9 mouse cellular contexts compared by ENCODE assay signal in the genomic region with DNA sequence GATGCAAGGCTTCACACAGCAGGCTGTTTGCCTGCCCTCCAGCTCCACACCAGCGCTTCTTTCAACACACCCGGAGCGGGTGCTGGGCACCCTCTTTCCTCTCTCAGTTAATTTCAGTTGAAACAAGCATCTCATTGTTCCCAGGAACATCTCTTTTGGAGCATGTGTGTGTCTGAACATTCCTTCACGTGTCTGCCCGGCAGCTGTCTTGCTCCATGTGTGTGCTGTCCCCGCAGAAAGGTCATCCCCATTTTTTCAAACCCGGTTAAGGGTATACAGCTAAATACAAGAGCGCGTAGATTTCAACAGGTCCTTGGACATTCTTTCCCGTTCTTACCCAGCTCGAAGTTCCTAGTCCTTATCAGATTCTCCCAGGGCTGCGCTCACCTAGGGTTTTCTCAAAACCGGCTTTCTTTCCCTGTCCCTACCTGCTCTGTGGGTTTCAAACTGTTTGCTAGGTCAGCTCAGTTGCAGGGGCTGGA.
DNase-seq lines count a peak whose midpoint lies in the region; ATAC-seq and TF ChIP-seq lines count a peak whose summit lies in the region.
"Had no signal": no experiment of that assay in that cellular context is flagged by ENCODE, and none has a peak within 500 bp of the region (broad histone marks: within the 10 kb centered on the region; RNA-seq: fewer than 3 reads in every experiment).

No protein-coding gene starts in this region.

- TF ChIP-seq EP300 in heart, postnatal 0 days (IDR thresholded peaks at IDR 0.05; ENCODE audit: low read depth), result no peak

- no peak for TF ChIP-seq CTCF in brain, embryonic 14.5 days (IDR thresholded peaks at IDR 0.05; ENCODE audit: borderline replicate concordance, extremely low read depth, insufficient read depth, insufficient read length)
- no peak for TF ChIP-seq CTCF in heart, postnatal 0 days (IDR thresholded peaks at IDR 0.05; ENCODE audit: low read depth)

- 20% methylated on average over 13 of the region's 13 CpGs for WGBS in heart, postnatal 0 days
- 17% methylated on average over 13 of the region's 13 CpGs for WGBS in midbrain, embryonic 12.5 days

- H3K27me3 ChIP-seq in heart, postnatal 0 days (ENCODE audit: control insufficient read depth, insufficient read depth, low read length), result no peaks in the 10 kb centered on the region
- H3K27me3 ChIP-seq in midbrain, embryonic 12.5 days, result no peaks in the 10 kb centered on the region

- intact Hi-C loops in heart, postnatal 25 days (cut with DNase I), result no loop called here

- H3K4me2 ChIP-seq in heart, postnatal 0 days (ENCODE audit: low read depth, low read length), result peak overlapping the region; percentile 25
- H3K4me2 ChIP-seq in midbrain, embryonic 12.5 days (replicated peaks), result 0 out of 2 replicates have a peak overlapping the region, but pooled peaks have one; percentile 13

- ATAC-seq in heart, postnatal 0 days (ENCODE audit: insufficient read depth, low read depth), result peak; percentile 50; the same call in 1 of the 2 replicates
- no peak for ATAC-seq in midbrain, embryonic 12.5 days (ENCODE audit: low FRiP score, low read depth)

- no peak overlapping the region for H3K4me3 ChIP-seq in heart, postnatal 0 days (ENCODE audit: low read depth, low read length)
- no peak overlapping the region for H3K4me3 ChIP-seq in midbrain, embryonic 12.5 days

- H3K36me3 ChIP-seq in heart, postnatal 0 days (replicated peaks; ENCODE audit: control insufficient read depth, insufficient read depth, low read length), result no peaks in the 10 kb centered on the region
- H3K36me3 ChIP-seq in midbrain, embryonic 12.5 days, result no peaks in the 10 kb centered on the region

- H3K4me1 ChIP-seq in heart, postnatal 0 days (ENCODE audit: control insufficient read depth, insufficient read depth), result 0 out of 2 replicates have a peak, but pooled peaks cover 6% of the 10 kb centered on the region
- peaks cover 8% of the 10 kb centered on the region; the same call in 1 of the 2 replicates for H3K4me1 ChIP-seq in midbrain, embryonic 12.5 days

- TF ChIP-seq POLR2A in brain, embryonic 14.5 days (IDR thresholded peaks at IDR 0.05; ENCODE audit: borderline replicate concordance, extremely low read depth, insufficient read depth, insufficient read length, poor library complexity, severe bottlenecking), result no peak

- no peak overlapping the region for H3K9ac ChIP-seq in heart, postnatal 0 days (replicated peaks; ENCODE audit: low read depth, low read length)
- no peak overlapping the region for H3K9ac ChIP-seq in midbrain, embryonic 12.5 days (replicated peaks)

- peak; percentile 79 for DNase-seq in heart, adult 11 months
- no peak for DNase-seq in heart, postnatal 25 days (ENCODE audit: low spot score)
- peak; percentile 37 for DNase-seq in brain, embryonic 14.5 days (ENCODE audit: low read depth)
- DNase-seq in heart, postnatal 0 days (ENCODE audit: low spot score), result peak; percentile 36
- DNase-seq in layer of hippocampus, postnatal 25 days (ENCODE audit: extremely low spot score in 1 of 2, low spot score in 1 of 2), result no peak
- no peak for DNase-seq in adrenal gland, adult 8-10 months
- no peak for DNase-seq in adrenal gland, postnatal 25 days
- DNase-seq: adrenal gland, postnatal 14 days had no signal

- no peaks in the 10 kb centered on the region for H3K9me3 ChIP-seq in heart, postnatal 0 days (replicated peaks; ENCODE audit: control insufficient read depth, low read length)
- H3K9me3 ChIP-seq in midbrain, embryonic 12.5 days, result no peaks in the 10 kb centered on the region

- H3K27ac ChIP-seq in heart, postnatal 0 days (ENCODE audit: low read depth), result 0 out of 2 replicates have a peak overlapping the region, but pooled peaks have one; percentile 25
- no peak overlapping the region for H3K27ac ChIP-seq in midbrain, embryonic 12.5 days (replicated peaks)

Comparison
In these comparisons a context has a peak if more than half of its experiments do, and no peak if none do; other contexts are left out.
1. DNase-seq: peak in heart, adult 11 months (single experiment), brain, embryonic 14.5 days (single experiment) and heart, postnatal 0 days (single experiment); none in heart, postnatal 25 days (single experiment), layer of hippocampus, postnatal 25 days (0 of 2), adrenal gland, adult 8-10 months (single experiment) and adrenal gland, postnatal 25 days (single experiment).